Mouse (Mus musculus): ENCODE results near the gene Slc25a38. TPM values are rescaled to one million over a fixed set of nuclear protein-coding genes. Genes with fewer than 3 reads are reported as not detected.

Slc25a38 gene
- polyA plus RNA-seq, 1 experiment from 2014 or later: 31.1 TPM

GRCm38 (mm10) chr9:120129276-120129675 lies 19.1 kb downstream of the Slc25a38 start:
- Histone ChIP-seq H3K4me1 (peaks cover 18% of the 10 kb centered on the region), H3K36me3 (peaks cover 45% of the 10 kb centered on the region), H3K9ac (peak overlapping the region; percentile 100), H3K9me3 (no peaks in the 10 kb centered on the region), H3K27me3 (no peaks in the 10 kb centered on the region), H3K4me2 (peak overlapping the region; percentile 83), H3K4me3 (peak overlapping the region; percentile 92), H3K27ac (0 out of 2 replicates have a peak overlapping the region, but pooled peaks have one; percentile 41)
- 53% methylated on average over 10 of the region's 10 CpGs for WGBS
- ATAC-seq (ENCODE audit: borderline replicate concordance, extremely low read depth, low FRiP score, low TSS enrichment): no peak

- Histone ChIP-seq H3K9me3 (no peaks in the 10 kb centered on the region), H3K4me3 (no peak overlapping the region), H3K4me1 (peaks cover 17% of the 10 kb centered on the region), H3K4me2 (no peak overlapping the region), H3K27me3 (no peaks in the 10 kb centered on the region), H3K36me3 (peaks cover 45% of the 10 kb centered on the region), H3K27ac (no peak overlapping the region), H3K9ac (no peak overlapping the region)
- no peak for ATAC-seq (ENCODE audit: borderline replicate concordance, extremely low read depth, low FRiP score, low TSS enrichment)
- WGBS: 81% methylated on average over 3 of the region's 3 CpGs
Measured at GRCm38 (mm10) chr9:120131784-120132288, 21.7 kb downstream of the Slc25a38 start.

GRCm38 (mm10) chr9:120132980-120133754 lies 23.0 kb downstream of the Slc25a38 start:
- no peak overlapping the region for H3K4me2 ChIP-seq
- no peak for ATAC-seq (ENCODE audit: borderline replicate concordance, extremely low read depth, low FRiP score, low TSS enrichment)
- no peaks in the 10 kb centered on the region for H3K27me3 ChIP-seq
- no peaks in the 10 kb centered on the region for H3K9me3 ChIP-seq
- H3K4me3 ChIP-seq: no peak overlapping the region
- H3K4me1 ChIP-seq: peaks cover 16% of the 10 kb centered on the region
- 30% methylated on average over 8 of the region's 8 CpGs for WGBS
- no peak overlapping the region; the same call in 1 of the 2 replicates for H3K9ac ChIP-seq
- 0 out of 2 replicates have a peak overlapping the region, but pooled peaks have one; percentile 13 for H3K27ac ChIP-seq
- H3K36me3 ChIP-seq: peaks cover 45% of the 10 kb centered on the region

- Histone ChIP-seq H3K4me3 (no peak overlapping the region), H3K4me1 (peaks cover 10% of the 10 kb centered on the region), H3K27me3 (no peaks in the 10 kb centered on the region), H3K9me3 (no peaks in the 10 kb centered on the region), H3K9ac (no peak overlapping the region), H3K36me3 (peaks cover 41% of the 10 kb centered on the region), H3K4me2 (no peak overlapping the region), H3K27ac (0 out of 2 replicates have a peak overlapping the region, but pooled peaks have one; percentile 13)
- WGBS: 48% methylated on average over 6 of the region's 6 CpGs
- no peak for ATAC-seq (ENCODE audit: borderline replicate concordance, extremely low read depth, low FRiP score, low TSS enrichment)
Measured at GRCm38 (mm10) chr9:120133755-120134475, 23.7 kb downstream of the Slc25a38 start.

GRCm38 (mm10) chr9:120134529-120135160 lies 24.5 kb downstream of the Slc25a38 start:
- H3K27ac ChIP-seq: no peak overlapping the region
- H3K9me3 ChIP-seq: no peaks in the 10 kb centered on the region
- H3K4me1 ChIP-seq: peaks cover 3% of the 10 kb centered on the region
- no peak for ATAC-seq (ENCODE audit: borderline replicate concordance, extremely low read depth, low FRiP score, low TSS enrichment)
- 71% methylated on average over 13 of the region's 13 CpGs for WGBS
- H3K27me3 ChIP-seq: no peaks in the 10 kb centered on the region
- no peak overlapping the region for H3K9ac ChIP-seq
- H3K4me2 ChIP-seq: no peak overlapping the region
- H3K36me3 ChIP-seq: peaks cover 34% of the 10 kb centered on the region
- no peak overlapping the region for H3K4me3 ChIP-seq

- no peaks in the 10 kb centered on the region for H3K4me1 ChIP-seq
- H3K4me3 ChIP-seq: no peak overlapping the region
- H3K27me3 ChIP-seq: no peaks in the 10 kb centered on the region
- WGBS: 88% methylated on average over 11 of the region's 11 CpGs
- no peak overlapping the region for H3K27ac ChIP-seq
- H3K9ac ChIP-seq: no peak overlapping the region
- H3K9me3 ChIP-seq: no peaks in the 10 kb centered on the region
- peaks cover 26% of the 10 kb centered on the region for H3K36me3 ChIP-seq
- H3K4me2 ChIP-seq: no peak overlapping the region
- no peak for ATAC-seq (ENCODE audit: borderline replicate concordance, extremely low read depth, low FRiP score, low TSS enrichment)
Measured at GRCm38 (mm10) chr9:120135454-120135853, 25.3 kb downstream of the Slc25a38 start.

- WGBS: 6% methylated on average over 4 of the region's 4 CpGs
- Histone ChIP-seq H3K9ac (no peak overlapping the region), H3K36me3 (no peaks in the 10 kb centered on the region), H3K4me1 (no peaks in the 10 kb centered on the region), H3K27ac (no peak overlapping the region), H3K27me3 (no peaks in the 10 kb centered on the region), H3K4me3 (no peak overlapping the region), H3K9me3 (no peaks in the 10 kb centered on the region), H3K4me2 (no peak overlapping the region)
- ATAC-seq (ENCODE audit: borderline replicate concordance, extremely low read depth, low FRiP score, low TSS enrichment): no peak
Measured at GRCm38 (mm10) chr9:120140652-120141051, 30.5 kb downstream of the Slc25a38 start.

GRCm38 (mm10) chr9:120144474-120144873 lies 34.3 kb downstream of the Slc25a38 start:
- H3K9ac ChIP-seq: no peak overlapping the region
- H3K36me3 ChIP-seq: no peaks in the 10 kb centered on the region
- no peak for ATAC-seq (ENCODE audit: borderline replicate concordance, extremely low read depth, low FRiP score, low TSS enrichment)
- no peak overlapping the region for H3K4me2 ChIP-seq
- no peak overlapping the region for H3K4me3 ChIP-seq
- no peaks in the 10 kb centered on the region for H3K4me1 ChIP-seq
- WGBS: 80% methylated on average over 13 of the region's 13 CpGs
- H3K27me3 ChIP-seq: no peaks in the 10 kb centered on the region
- no peaks in the 10 kb centered on the region for H3K9me3 ChIP-seq
- H3K27ac ChIP-seq: no peak overlapping the region

GRCm38 (mm10) chr9:120149222-120149828 lies 39.2 kb downstream of the Slc25a38 start, which contains the start of gene Mobp:
Mobp (plus strand) TSS chr9:120149707.
- H3K27me3 ChIP-seq: no peaks in the 10 kb centered on the region
- H3K4me3 ChIP-seq: no peak within 1 kb of the TSS
- H3K36me3 ChIP-seq: no peaks in the 10 kb centered on the region
- H3K4me2 ChIP-seq: no peak within 1 kb of the TSS
- 69% methylated on average over 11 of the region's 11 CpGs for WGBS
- H3K9me3 ChIP-seq: no peaks in the 10 kb centered on the region
- no peak for ATAC-seq (ENCODE audit: borderline replicate concordance, extremely low read depth, low FRiP score, low TSS enrichment)
- no peak within 1 kb of the TSS for H3K27ac ChIP-seq
- H3K4me1 ChIP-seq: no peaks in the 10 kb centered on the region
- H3K9ac ChIP-seq: no peak within 1 kb of the TSS

GRCm38 (mm10) chr9:120151152-120151551 lies 41.0 kb downstream of the Slc25a38 start:
- ATAC-seq (ENCODE audit: borderline replicate concordance, extremely low read depth, low FRiP score, low TSS enrichment): no peak
- no peak overlapping the region for H3K27ac ChIP-seq
- no peaks in the 10 kb centered on the region for H3K27me3 ChIP-seq
- no peak overlapping the region for H3K4me3 ChIP-seq
- H3K4me1 ChIP-seq: no peaks in the 10 kb centered on the region
- H3K9ac ChIP-seq: no peak overlapping the region
- H3K36me3 ChIP-seq: no peaks in the 10 kb centered on the region
- H3K4me2 ChIP-seq: no peak overlapping the region
- 66% methylated on average over 5 of the region's 5 CpGs for WGBS
- H3K9me3 ChIP-seq: no peaks in the 10 kb centered on the region

- Histone ChIP-seq H3K4me2 (no peak overlapping the region), H3K27me3 (no peaks in the 10 kb centered on the region), H3K4me1 (no peaks in the 10 kb centered on the region), H3K4me3 (no peak overlapping the region), H3K27ac (no peak overlapping the region), H3K9ac (no peak overlapping the region), H3K36me3 (no peaks in the 10 kb centered on the region), H3K9me3 (no peaks in the 10 kb centered on the region)
- no peak for ATAC-seq (ENCODE audit: borderline replicate concordance, extremely low read depth, low FRiP score, low TSS enrichment)
- WGBS: 70% methylated on average over 12 of the region's 12 CpGs
Measured at GRCm38 (mm10) chr9:120151906-120152399, 41.8 kb downstream of the Slc25a38 start.

Data from lung, embryonic 15.5 days (tissue).